Mouse (Mus musculus) heart, adult 8-10 months (tissue): ENCODE measurements around the gene Vdr. TPM values are rescaled to one million over a fixed set of nuclear protein-coding genes. Genes with fewer than 3 reads are reported as not detected.

ENCODE experiments used
- DNase-seq: peaks from one replicate; pipeline ENCODE4 v3.0.0; 2022; ENCODE audit warnings: low spot score
- total RNA-seq, 4 experiments: library from RNA; stranded (reverse); gene quantifications; 2 replicates each; pipeline ENCODE4 v1.2.4; 2022

Gene Vdr
- total RNA-seq, 4 experiments from 2014 or later = 0.98 to 1.6 (median 1.4) TPM

DNA sequence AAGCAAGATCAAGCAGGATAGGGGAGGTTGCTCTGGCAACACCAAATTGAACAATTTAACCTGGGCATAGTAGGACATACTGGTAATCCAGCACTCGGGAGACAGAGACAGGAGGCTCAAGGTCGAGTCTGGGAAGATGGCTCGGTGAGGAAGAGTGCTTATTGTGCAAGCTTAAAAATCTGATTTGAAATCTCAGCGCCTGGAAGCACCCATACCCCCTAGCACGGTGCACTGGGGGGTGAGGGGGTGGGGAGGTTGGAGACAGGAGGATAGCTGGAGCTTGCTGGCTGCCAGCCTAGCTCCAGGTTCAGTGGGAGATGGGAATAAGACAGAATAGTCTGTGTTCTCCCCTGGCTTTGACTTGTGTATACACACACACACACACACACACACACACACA, 9.9 kb upstream of the Vdr start:
- DNase-seq = no peak

- no peak for DNase-seq
Measured at GRCm38 (mm10) chr15:97919217-97919616, 8.8 kb upstream of the Vdr start.

DNA sequence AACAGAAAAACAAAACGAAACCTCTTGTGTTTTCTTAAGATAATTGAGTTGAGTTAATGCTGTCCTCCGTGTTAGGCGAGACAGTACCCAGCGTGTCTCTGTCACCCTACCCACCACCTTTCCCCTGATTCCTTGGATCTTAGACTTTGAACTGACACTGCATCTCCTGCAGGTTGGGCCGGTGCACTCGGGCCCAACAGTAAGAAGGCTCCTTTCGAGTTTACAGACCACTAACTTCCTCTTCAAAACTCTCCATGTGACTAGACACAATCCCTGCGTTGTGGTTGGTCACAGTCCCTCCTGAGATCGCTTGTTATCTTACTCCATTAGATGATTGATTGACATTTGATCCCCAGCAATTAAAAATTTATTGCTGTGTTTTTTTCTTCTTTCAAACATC, 7.6 kb upstream of the Vdr start:
- DNase-seq = no peak

DNA sequence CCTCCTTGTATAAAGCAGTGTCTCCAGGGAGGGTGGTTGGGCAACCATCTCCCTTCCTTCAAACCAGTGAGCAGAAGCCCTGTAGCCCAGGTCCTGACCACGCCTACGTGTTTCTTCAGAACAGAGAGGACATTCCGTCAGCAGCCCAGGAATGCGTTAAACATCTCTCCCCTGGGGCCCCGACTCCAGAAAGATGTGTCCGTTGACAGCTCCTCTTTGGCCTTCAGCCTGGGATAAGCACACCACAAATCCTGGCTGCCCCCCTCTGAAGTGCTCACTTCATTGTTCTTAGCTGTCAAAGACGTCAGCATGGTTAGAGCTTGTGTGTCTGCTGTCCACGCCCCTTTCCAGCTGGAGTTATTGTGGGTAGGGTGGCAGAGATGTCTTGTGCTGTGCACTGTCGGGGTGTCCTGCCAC, 3.9 kb upstream of the Vdr start:
- peak; percentile 13 for DNase-seq

- DNase-seq = peak; percentile 18
Measured at GRCm38 (mm10) chr15:97907801-97908751, 2.4 kb downstream of the Vdr start.

GRCm38 (mm10) chr15:97907202-97907601, 3.2 kb downstream of the Vdr start:
- DNase-seq = no peak

DNA sequence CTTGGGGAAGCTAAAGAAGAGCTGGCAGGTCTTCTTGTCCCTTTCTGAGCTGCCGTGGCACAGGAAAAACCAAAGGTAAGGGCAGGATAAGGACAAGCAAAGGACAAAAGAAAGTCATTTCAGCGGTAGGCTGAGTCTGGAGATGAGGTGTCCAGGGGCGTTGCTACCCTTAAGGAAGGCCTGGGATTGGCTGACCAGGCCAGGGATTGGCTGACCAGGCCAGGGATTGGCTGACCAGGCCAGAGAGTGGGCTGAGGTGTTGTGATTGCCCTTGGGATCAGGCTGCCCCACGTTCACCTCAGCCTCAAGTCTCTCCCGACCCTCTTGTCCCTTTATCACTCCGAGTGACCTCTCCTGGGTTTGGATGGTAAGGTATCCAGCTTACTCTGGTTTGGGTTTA, 5.1 kb downstream of the Vdr start:
- DNase-seq = no peak

- DNase-seq = no peak
Measured at GRCm38 (mm10) chr15:97904339-97904991, 6.0 kb downstream of the Vdr start.

GRCm38 (mm10) chr15:97903261-97904009, 7.0 kb downstream of the Vdr start:
- no peak for DNase-seq

DNA sequence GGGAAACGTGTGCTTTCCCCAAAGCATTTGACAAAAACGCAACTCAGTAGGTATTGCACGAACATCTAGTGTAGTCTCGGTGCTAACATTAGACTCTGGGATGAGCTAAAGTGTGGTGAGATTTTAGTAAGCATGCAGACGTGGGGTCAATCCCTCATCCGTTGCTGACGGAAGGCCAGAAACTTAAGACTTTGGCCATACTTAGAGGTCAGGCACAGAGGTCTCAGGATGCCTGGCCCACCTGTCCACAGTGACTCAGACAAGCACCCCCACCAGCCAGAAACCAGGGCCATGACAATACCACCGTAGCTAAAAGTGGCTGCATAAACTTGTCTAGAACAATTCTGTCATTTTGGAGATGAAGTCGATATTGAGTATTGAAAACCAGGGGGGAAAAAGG, 9.4 kb downstream of the Vdr start:
- DNase-seq = no peak

DNA sequence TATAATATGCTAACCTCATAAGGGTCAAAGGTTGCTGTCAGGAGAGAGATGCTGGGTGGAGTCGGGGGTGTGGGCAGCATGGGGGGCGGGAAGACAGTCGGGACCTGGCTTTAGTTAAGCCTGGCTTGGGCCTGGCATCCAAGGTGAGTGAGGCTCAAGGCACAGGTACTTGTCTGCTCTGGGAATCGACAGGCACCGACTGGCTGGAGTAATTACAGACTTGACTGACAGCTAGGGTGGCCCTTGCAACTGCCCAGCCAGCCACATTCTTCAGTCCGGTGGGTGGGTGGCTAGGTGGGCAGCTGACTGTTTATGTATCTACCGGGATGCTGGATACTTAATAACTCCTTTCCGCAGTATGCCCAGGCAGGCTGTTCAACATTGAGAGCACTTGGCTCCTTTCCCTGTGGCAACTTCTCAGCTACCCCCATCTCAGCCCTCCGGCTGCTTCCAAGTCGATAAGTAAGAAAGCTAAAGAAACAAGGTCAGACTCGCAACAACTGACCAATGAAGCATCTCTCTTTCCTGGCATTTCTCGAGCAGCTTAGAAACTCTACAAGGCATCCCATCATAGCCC, 10.0 kb downstream of the Vdr start:
- DNase-seq = no peak

DNA sequence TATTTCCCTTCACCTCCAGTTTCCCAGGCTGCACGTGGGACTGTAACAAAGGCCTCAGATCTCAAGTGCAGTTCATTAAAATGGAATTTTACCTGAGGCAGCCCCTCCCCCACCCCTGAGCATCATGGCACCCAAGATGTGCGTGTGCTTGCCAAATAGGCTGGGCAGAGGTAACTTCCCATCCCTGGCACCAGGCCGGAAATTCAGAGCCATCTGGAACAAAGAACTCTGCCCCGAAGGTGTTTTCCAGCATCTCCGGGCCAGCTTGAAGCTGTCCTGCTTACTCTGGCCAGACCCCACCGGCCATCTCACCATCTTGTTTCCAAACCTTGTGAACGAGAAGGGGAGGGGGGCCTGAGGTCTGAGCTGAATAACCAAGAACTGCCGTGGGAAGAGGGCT, 10.7 kb downstream of the Vdr start:
- no peak for DNase-seq

DNA sequence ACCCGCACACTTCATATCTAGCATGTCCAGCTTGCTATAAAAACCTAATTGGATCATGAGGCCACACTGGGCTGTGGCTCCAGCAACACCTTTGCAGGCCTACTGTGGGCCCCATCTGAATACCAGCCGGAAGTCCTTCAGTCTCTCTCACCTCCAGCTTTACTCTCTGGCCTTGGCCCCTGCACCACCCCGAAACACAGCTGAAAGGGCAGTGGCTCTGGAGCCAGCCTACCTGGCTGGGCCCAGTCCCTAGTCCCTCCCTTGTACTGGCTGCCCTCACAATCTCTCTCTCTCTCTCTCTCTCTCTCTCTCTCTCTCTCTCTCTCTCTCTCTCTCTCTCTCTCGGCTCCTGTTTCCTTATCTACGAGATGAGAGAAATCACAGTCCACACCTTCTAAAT, 11.6 kb downstream of the Vdr start:
- DNase-seq = no peak

- DNase-seq = no peak
Measured at GRCm38 (mm10) chr15:97896861-97897654, 13.4 kb downstream of the Vdr start.

GRCm38 (mm10) chr15:97896347-97896746, 14.1 kb downstream of the Vdr start:
- no peak for DNase-seq

GRCm38 (mm10) chr15:97895847-97896246, 14.6 kb downstream of the Vdr start:
- no peak for DNase-seq

GRCm38 (mm10) chr15:97892506-97892905, 17.9 kb downstream of the Vdr start:
- DNase-seq = no peak

- DNase-seq = no peak
Measured at GRCm38 (mm10) chr15:97890450-97890849, 20.0 kb downstream of the Vdr start.

DNA sequence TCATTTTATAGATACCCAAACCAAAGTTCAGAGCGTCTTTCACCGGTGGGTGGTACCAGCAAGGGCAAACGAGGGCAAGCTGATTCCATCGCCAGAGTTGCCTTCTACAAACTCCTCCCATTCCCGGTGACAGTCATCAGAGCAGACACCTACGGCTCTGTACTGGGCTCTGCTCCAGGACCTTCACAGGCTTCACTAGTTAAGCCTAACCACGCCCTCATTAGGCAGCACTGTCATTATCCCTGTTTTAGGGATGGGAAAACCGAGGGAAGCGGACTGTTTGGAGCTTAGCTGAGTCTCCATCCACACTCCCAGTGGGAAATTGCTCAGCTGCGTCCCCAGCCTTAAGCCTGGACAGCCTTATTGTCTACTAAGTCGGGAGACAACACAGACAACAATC, 20.4 kb downstream of the Vdr start:
- peak; percentile 29 for DNase-seq

- DNase-seq = no peak
Measured at GRCm38 (mm10) chr15:97887541-97888016, 22.9 kb downstream of the Vdr start.

DNA sequence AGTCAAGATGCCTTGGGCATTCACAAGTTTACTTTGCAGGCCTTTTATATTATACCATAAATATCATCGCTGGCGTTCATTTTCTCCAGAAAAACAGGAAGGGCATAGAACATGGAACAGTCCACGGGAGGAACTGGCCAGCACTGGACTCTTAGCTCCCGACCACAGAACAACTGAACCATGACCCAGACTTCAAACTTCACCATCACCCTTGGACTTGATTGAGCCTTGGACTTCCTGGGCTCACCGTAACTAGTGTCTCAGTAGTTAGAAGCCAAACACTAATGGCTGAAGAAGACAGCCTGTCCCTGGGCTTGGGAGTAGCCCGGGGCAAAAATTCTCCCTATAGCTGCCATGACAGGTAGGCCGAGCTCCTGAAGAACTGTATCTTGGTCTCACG, 29.0 kb downstream of the Vdr start:
- DNase-seq = no peak
